Mouse (Mus musculus) limb, embryonic 12.5 days (tissue): ENCODE measurements around the gene Pla1a. TPM values are rescaled to one million over a fixed set of nuclear protein-coding genes. Genes with fewer than 3 reads are reported as not detected.

ENCODE experiments used
- ATAC-seq: fragments of 200-750 bp; cut with Nextera tagmentation; 2 replicates; pipeline ENCODE4 v1.8.0; 2017; ENCODE audit warnings: low read depth, moderate TSS enrichment; ENCODE audit not compliant: insufficient number of reproducible peaks, insufficient read depth, low FRiP score, low TSS enrichment
- H3K27ac ChIP-seq: fragments of 300-500 bp; sonication (generic); 2 replicates; pipeline ENCODE4 v1.5.1; 2016; ENCODE audit warnings: mild to moderate bottlenecking, moderate library complexity
- H3K27me3 ChIP-seq: fragments of 300-500 bp; sonication (generic); 2 replicates; pipeline ENCODE4 v1.6.1; 2016; ENCODE audit warnings: mild to moderate bottlenecking, moderate library complexity
- H3K36me3 ChIP-seq: fragments of 300-500 bp; sonication (generic); 2 replicates; pipeline ENCODE4 v1.6.1; 2016; ENCODE audit warnings: mild to moderate bottlenecking, moderate library complexity
- H3K4me1 ChIP-seq: fragments of 300-500 bp; sonication (generic); replicated peaks from 2 replicates; pipeline ENCODE4 v1.6.1; 2016
- H3K4me2 ChIP-seq: fragments of 300-500 bp; sonication (generic); 2 replicates; pipeline ENCODE4 v1.6.1; 2016; ENCODE audit warnings: mild to moderate bottlenecking, moderate library complexity
- H3K4me3 ChIP-seq: fragments of 300-500 bp; sonication (generic); replicated peaks from 2 replicates; pipeline ENCODE4 v1.5.1; 2016; ENCODE audit warnings: mild to moderate bottlenecking
- H3K9ac ChIP-seq: fragments of 300-500 bp; sonication (generic); replicated peaks from 2 replicates; pipeline ENCODE4 v1.6.1; 2016; ENCODE audit warnings: mild to moderate bottlenecking, moderate library complexity
- H3K9me3 ChIP-seq: fragments of 300-500 bp; sonication (generic); 2 replicates; pipeline ENCODE4 v1.6.1; 2016; ENCODE audit warnings: mild to moderate bottlenecking, moderate library complexity
- WGBS: fragments of 180-500 bp; shearing (Covaris S2); methylation state at CpG from one replicate; pipeline ENCODE4 v1.1.7; 2016; 5-methylcytosine and 5-hydroxymethylcytosine counted together
- polyA plus RNA-seq: library from polyadenylated mRNA; unstranded; fragments of >200 nt; fragmentation: Nextera tagmentation; extraction: Ambion mirVana; gene quantifications from 2 replicates; pipeline ENCODE4 v1.2.1, GENCODE M21; 2016

Gene Pla1a
- polyA plus RNA-seq, 1 experiment from 2014 or later: 0.10 TPM

- no peak for ATAC-seq
- 84% methylated on average over 1 of the region's 1 CpGs for WGBS
- no peaks in the 10 kb centered on the region for H3K9me3 ChIP-seq
- no peaks in the 10 kb centered on the region for H3K27me3 ChIP-seq
- no peaks in the 10 kb centered on the region for H3K36me3 ChIP-seq
- H3K4me1 ChIP-seq: no peaks in the 10 kb centered on the region
- no peak overlapping the region for H3K4me3 ChIP-seq
- H3K27ac ChIP-seq: no peak overlapping the region
- H3K9ac ChIP-seq: no peak overlapping the region
- H3K4me2 ChIP-seq: no peak overlapping the region
These were observed 7.1 kb downstream of the Pla1a start for GRCm38 (mm10) chr16:38425799-38426198.

- no peaks in the 10 kb centered on the region for H3K4me1 ChIP-seq
- WGBS: 87% methylated on average over 2 of the region's 2 CpGs
- ATAC-seq: no peak
- no peak overlapping the region for H3K9ac ChIP-seq
- no peaks in the 10 kb centered on the region for H3K36me3 ChIP-seq
- H3K27me3 ChIP-seq: no peaks in the 10 kb centered on the region
- H3K9me3 ChIP-seq: no peaks in the 10 kb centered on the region
- no peak overlapping the region for H3K4me3 ChIP-seq
- H3K4me2 ChIP-seq: no peak overlapping the region
- no peak overlapping the region for H3K27ac ChIP-seq
These were observed 7.6 kb downstream of the Pla1a start for GRCm38 (mm10) chr16:38425374-38425773.

- 85% methylated on average over 7 of the region's 7 CpGs for WGBS
- Histone ChIP-seq H3K4me3 (no peak overlapping the region), H3K9me3 (no peaks in the 10 kb centered on the region), H3K4me2 (no peak overlapping the region), H3K4me1 (no peaks in the 10 kb centered on the region), H3K9ac (no peak overlapping the region), H3K27me3 (no peaks in the 10 kb centered on the region), H3K36me3 (no peaks in the 10 kb centered on the region), H3K27ac (no peak overlapping the region)
- ATAC-seq: no peak
These were observed 18.0 kb downstream of the Pla1a start for GRCm38 (mm10) chr16:38414953-38415352.

GRCm38 (mm10) chr16:38408416-38408815, 24.5 kb downstream of the Pla1a start:
- Histone ChIP-seq H3K36me3 (no peaks in the 10 kb centered on the region), H3K27ac (no peak overlapping the region), H3K4me3 (no peak overlapping the region), H3K4me2 (no peak overlapping the region), H3K9ac (no peak overlapping the region), H3K9me3 (no peaks in the 10 kb centered on the region), H3K27me3 (no peaks in the 10 kb centered on the region), H3K4me1 (no peaks in the 10 kb centered on the region)
- no peak for ATAC-seq
- 84% methylated on average over 8 of the region's 8 CpGs for WGBS

GRCm38 (mm10) chr16:38407584-38407983, 25.4 kb downstream of the Pla1a start:
- ATAC-seq: no peak
- H3K4me1 ChIP-seq: no peaks in the 10 kb centered on the region
- WGBS: 35% methylated on average over 5 of the region's 5 CpGs

GRCm38 (mm10) chr16:38406708-38407107, 26.2 kb downstream of the Pla1a start:
- ATAC-seq: no peak
- H3K27me3 ChIP-seq: no peaks in the 10 kb centered on the region
- H3K9me3 ChIP-seq: no peaks in the 10 kb centered on the region
- no peaks in the 10 kb centered on the region for H3K36me3 ChIP-seq
- no peak overlapping the region for H3K4me3 ChIP-seq
- H3K4me1 ChIP-seq: no peaks in the 10 kb centered on the region
- H3K9ac ChIP-seq: no peak overlapping the region
- H3K27ac ChIP-seq: no peak overlapping the region
- WGBS: 85% methylated on average over 6 of the region's 6 CpGs
- no peak overlapping the region for H3K4me2 ChIP-seq

More at GRCm38 (mm10) chr16:38407584-38407983, 25.4 kb downstream of the Pla1a start:
- no peak overlapping the region for H3K27ac ChIP-seq
- H3K4me2 ChIP-seq: no peak overlapping the region
- H3K27me3 ChIP-seq: no peaks in the 10 kb centered on the region
- no peaks in the 10 kb centered on the region for H3K36me3 ChIP-seq
- no peak overlapping the region for H3K4me3 ChIP-seq
- no peak overlapping the region for H3K9ac ChIP-seq
- H3K9me3 ChIP-seq: no peaks in the 10 kb centered on the region

- no peak overlapping the region for H3K27ac ChIP-seq
- no peak overlapping the region for H3K9ac ChIP-seq
- no peak for ATAC-seq
- H3K36me3 ChIP-seq: no peaks in the 10 kb centered on the region
- H3K4me1 ChIP-seq: no peaks in the 10 kb centered on the region
- H3K4me3 ChIP-seq: no peak overlapping the region
- no peaks in the 10 kb centered on the region for H3K27me3 ChIP-seq
- WGBS: 84% methylated on average over 5 of the region's 5 CpGs
- no peak overlapping the region for H3K4me2 ChIP-seq
- H3K9me3 ChIP-seq: no peaks in the 10 kb centered on the region
These were observed 26.7 kb downstream of the Pla1a start for GRCm38 (mm10) chr16:38406293-38406692.

GRCm38 (mm10) chr16:38403639-38404038, 29.3 kb downstream of the Pla1a start:
- peaks cover 13% of the 10 kb centered on the region for H3K4me1 ChIP-seq
- ATAC-seq: no peak
- 87% methylated on average over 7 of the region's 7 CpGs for WGBS
- no peaks in the 10 kb centered on the region for H3K9me3 ChIP-seq
- H3K9ac ChIP-seq: no peak overlapping the region
- H3K27ac ChIP-seq: no peak overlapping the region
- H3K4me2 ChIP-seq: no peak overlapping the region
- H3K27me3 ChIP-seq: no peaks in the 10 kb centered on the region
- no peaks in the 10 kb centered on the region for H3K36me3 ChIP-seq
- no peak overlapping the region for H3K4me3 ChIP-seq

- WGBS: 88% methylated on average over 6 of the region's 6 CpGs
- Histone ChIP-seq H3K36me3 (no peaks in the 10 kb centered on the region), H3K9me3 (no peaks in the 10 kb centered on the region), H3K27me3 (no peaks in the 10 kb centered on the region), H3K4me2 (no peak overlapping the region), H3K4me1 (peaks cover 17% of the 10 kb centered on the region), H3K9ac (no peak overlapping the region), H3K4me3 (no peak overlapping the region), H3K27ac (no peak overlapping the region)
- no peak for ATAC-seq
These were observed 31.5 kb downstream of the Pla1a start for GRCm38 (mm10) chr16:38401468-38401867.

GRCm38 (mm10) chr16:38400311-38400960, 32.5 kb downstream of the Pla1a start:
- Histone ChIP-seq H3K27ac (peak overlapping the region; percentile 68), H3K9ac (peak overlapping the region; percentile 45), H3K4me1 (peaks cover 21% of the 10 kb centered on the region), H3K27me3 (no peaks in the 10 kb centered on the region), H3K4me3 (peak overlapping the region; percentile 22; the same call in 1 of the 2 replicates), H3K9me3 (no peaks in the 10 kb centered on the region), H3K4me2 (peak overlapping the region; percentile 53), H3K36me3 (no peaks in the 10 kb centered on the region)
- 80% methylated on average over 9 of the region's 9 CpGs for WGBS
- peak; percentile 28; the same call in 1 of the 2 replicates for ATAC-seq

GRCm38 (mm10) chr16:38399531-38400231, 33.3 kb downstream of the Pla1a start:
- Histone ChIP-seq H3K4me1 (peaks cover 21% of the 10 kb centered on the region), H3K27ac (peak overlapping the region; percentile 68), H3K9me3 (no peaks in the 10 kb centered on the region), H3K27me3 (no peaks in the 10 kb centered on the region), H3K4me2 (peak overlapping the region; percentile 53), H3K36me3 (no peaks in the 10 kb centered on the region), H3K9ac (peak overlapping the region; percentile 45), H3K4me3 (peak overlapping the region; percentile 22)
- peak; percentile 79; the same call in 1 of the 2 replicates for ATAC-seq
- 24% methylated on average over 17 of the region's 17 CpGs for WGBS
